Mouse (Mus musculus) inflammation-experienced regulatory T-cells, adult 16 weeks (primary cell): Measurements from ENCODE around the gene Prl8a1. TPM values are rescaled to one million over a fixed set of nuclear protein-coding genes. Genes with fewer than 3 reads are reported as not detected.

Source experiments
- polyA plus RNA-seq: library from polyadenylated mRNA; unstranded; fragments of 100-300 nt; shearing (Covaris generic); gene quantifications from one replicate; pipeline ENCODE4 v1.2.1, GENCODE M21; 2017

The Prl8a1 gene
- not detected for polyA plus RNA-seq

DNA sequence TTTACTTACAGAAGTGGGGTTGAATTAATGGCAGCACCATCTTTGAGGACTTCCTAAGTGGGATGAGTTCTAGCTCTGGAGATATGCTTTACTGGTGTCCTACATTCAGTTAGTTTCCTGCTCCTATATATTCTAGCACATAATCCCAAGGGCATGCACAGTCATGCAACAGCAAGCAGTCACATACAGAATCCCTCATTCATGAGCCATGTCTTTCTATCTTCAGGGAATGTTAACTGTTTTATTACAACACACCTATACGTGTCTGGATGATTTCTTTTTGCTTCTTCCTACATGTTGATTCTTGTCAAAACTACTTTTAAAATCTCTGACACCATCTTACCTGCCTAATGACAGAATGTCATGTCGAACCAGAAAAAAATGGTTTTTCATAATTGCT is at the start of gene Prl8a1:
TSS of gene Prl8a1 (minus strand) at position 101 of the 400 bp plus-strand sequence.

DNA sequence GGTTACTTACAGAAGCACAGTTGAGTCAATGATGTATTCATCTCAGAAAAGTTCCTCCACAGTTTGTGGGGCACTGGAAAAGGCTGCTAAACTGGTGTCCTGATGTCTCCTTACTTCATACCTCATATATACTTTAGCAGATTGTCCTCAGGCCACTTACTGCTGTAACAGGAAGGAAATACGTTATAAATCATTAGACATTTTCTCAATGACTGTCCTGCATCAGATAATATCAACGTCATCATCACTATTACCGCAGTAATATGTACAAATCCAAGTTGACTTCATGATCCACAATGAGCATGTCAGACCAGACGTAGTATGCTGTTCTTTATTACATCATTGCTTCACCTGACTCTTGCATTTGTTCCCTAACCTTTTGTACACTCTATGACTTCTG is 28.5 kb upstream of the Prl8a1 start, which contains the start of gene Prl7b1:
TSS of gene Prl7b1 (minus strand) at position 101 of the 400 bp plus-strand sequence.

DNA sequence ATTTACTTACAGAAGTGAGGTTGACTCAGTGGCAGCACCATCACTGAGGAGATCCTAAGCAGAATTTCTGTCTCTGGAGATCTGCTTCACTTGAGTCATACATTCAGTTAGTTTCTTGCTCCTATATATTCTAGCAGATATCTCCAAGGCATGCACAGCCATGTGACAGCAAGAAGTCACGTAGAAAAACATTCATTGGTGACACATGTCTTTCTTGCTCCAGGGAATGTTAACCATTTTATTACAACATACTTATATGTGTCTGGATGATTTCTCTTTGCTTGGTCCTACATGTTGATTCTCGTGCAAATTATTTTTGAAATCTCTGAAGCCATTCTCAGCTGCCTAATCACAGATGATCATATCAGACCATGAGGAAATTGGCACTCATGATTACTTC is 17.5 kb downstream of the Prl8a1 start, which contains the start of gene Prl8a9:
TSS of gene Prl8a9 (minus strand) at position 101 of the 400 bp plus-strand sequence.

Other genes starting within 250 kb of the Prl8a1 start
- gene Prl8a2, start 236.5 kb downstream of the Prl8a1 start, polyA plus RNA-seq, result not detected
- gene Prl2b1, start 191.3 kb downstream of the Prl8a1 start, polyA plus RNA-seq, result not detected
- gene Prl8a6, start 143.5 kb downstream of the Prl8a1 start, polyA plus RNA-seq, result not detected
- not detected for gene Prl8a8, start 69.0 kb downstream of the Prl8a1 start, polyA plus RNA-seq
- not detected for gene Prl8a9, start 17.6 kb downstream of the Prl8a1 start, polyA plus RNA-seq
- gene Prl7b1, start 28.4 kb upstream of the Prl8a1 start, polyA plus RNA-seq, result not detected
- gene Prl7a1, start 60.3 kb upstream of the Prl8a1 start, polyA plus RNA-seq, result not detected
- gene Prl7a2, start 85.9 kb upstream of the Prl8a1 start, polyA plus RNA-seq, result not detected
- gene Prl7d1, start 134.6 kb upstream of the Prl8a1 start, polyA plus RNA-seq, result not detected
- gene Prl7c1, start 198.6 kb upstream of the Prl8a1 start, polyA plus RNA-seq, result not detected
- not detected for gene Prl2a1, start 219.5 kb upstream of the Prl8a1 start, polyA plus RNA-seq